Mouse (Mus musculus): ENCODE results near the gene Gm10803.

DNA sequence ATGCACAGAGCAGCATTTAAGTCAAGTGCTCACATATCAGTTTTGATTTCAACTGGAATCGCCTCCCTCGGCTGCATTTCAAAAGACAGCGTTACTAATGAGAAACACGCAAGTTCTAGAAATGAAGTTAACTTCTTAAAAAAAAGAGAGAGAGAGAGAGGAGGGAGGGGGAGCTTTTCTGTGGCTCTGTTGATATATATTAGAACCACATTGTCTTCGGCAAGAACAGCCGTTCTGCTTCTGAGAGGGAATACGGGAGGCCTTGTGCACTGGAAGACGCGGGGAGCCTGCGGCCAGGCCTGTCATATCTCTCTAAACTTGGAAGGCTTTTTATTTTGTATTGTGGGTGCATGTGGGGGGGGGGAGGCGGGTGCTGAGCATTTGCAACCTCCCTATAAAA is 36.8 kb downstream of the Gm10803 start:
- TF ChIP-seq CTCF (IDR thresholded peaks at IDR 0.05; ENCODE audit: borderline replicate concordance, control insufficient read depth, extremely low read depth, insufficient read depth, low read length, poor library complexity) (no peak), POLR2A (IDR thresholded peaks at IDR 0.05; ENCODE audit: control insufficient read depth, extremely low read depth, insufficient read depth, low read length, poor library complexity) (no peak)

Data from thymus, adult 2 months (tissue).